Mouse (Mus musculus) CH12.LX (cell line): ENCODE results near the gene Gpr84.

Source experiments
- CTCF ChIP-seq, 2 experiments: IDR thresholded peaks in 1 of 2; conservative IDR thresholded peaks in 1 of 2; 2 replicates each; pipeline ENCODE4 v1.5.1; 2011 to 2012; ENCODE audit warnings: low read depth in 2 of 2, low read length in 2 of 2, improper control_type of control experiment in 1 of 2, inconsistent platforms in 1 of 2, mild to moderate bottlenecking in 1 of 2, moderate library complexity in 1 of 2
- ELF1 ChIP-seq: IDR thresholded peaks from 2 replicates; pipeline ENCODE4 v1.6.1; 2014; ENCODE audit warnings: low read depth, mild to moderate bottlenecking, inconsistent platforms, low read length, improper control_type of control experiment
- ETS1 ChIP-seq: conservative IDR thresholded peaks from 2 replicates; pipeline ENCODE4 v1.6.1; 2012; ENCODE audit warnings: low read depth, mild to moderate bottlenecking, inconsistent platforms, low read length, improper control_type of control experiment, moderate library complexity
- MAFK ChIP-seq: IDR thresholded peaks from 2 replicates; pipeline ENCODE4 v1.6.1; 2011; ENCODE audit warnings: low read length, improper control_type of control experiment; ENCODE audit not compliant: insufficient replicate concordance
- NELFE ChIP-seq: IDR thresholded peaks from 2 replicates; pipeline ENCODE4 v1.6.1; 2011; ENCODE audit warnings: low read depth, low read length, improper control_type of control experiment
- POLR2A ChIP-seq: IDR thresholded peaks from 2 replicates; pipeline ENCODE4 v1.6.1; 2011; ENCODE audit warnings: low read depth, mild to moderate bottlenecking, improper control_type of control experiment, low read length
- RCOR1 ChIP-seq: conservative IDR thresholded peaks from 2 replicates; pipeline ENCODE4 v1.6.1; 2012; ENCODE audit warnings: low read depth, mild to moderate bottlenecking, inconsistent platforms, low read length, improper control_type of control experiment

GRCm38 (mm10) chr15:103289600-103289999, 20.8 kb downstream of the Gpr84 start:
- TF ChIP-seq RCOR1 (no peak), POLR2A (no peak), CTCF (conservative IDR thresholded peaks at IDR 0.05 in 1 of 2, IDR thresholded peaks at IDR 0.05 in 1 of 2; ENCODE audit: low read depth in 2 of 2, low read length in 2 of 2) (no peak), ETS1 (no peak), ELF1 (no peak), MAFK (no peak), NELFE (no peak)
